Mouse (Mus musculus): ENCODE data around the gene Sbpl.

GRCm38 (mm10) chr17:23965805-23966425, 10.8 kb upstream of the Sbpl start:
- TF ChIP-seq EP300 (IDR thresholded peaks at IDR 0.05; ENCODE audit: low read depth) (no peak), CTCF (IDR thresholded peaks at IDR 0.05; ENCODE audit: low read depth) (no peak)

Data from heart, postnatal 0 days (tissue).